Mouse (Mus musculus): Measurements from ENCODE around the gene Ewsr1. TPM values are rescaled to one million over a fixed set of nuclear protein-coding genes. Genes with fewer than 3 reads are reported as not detected.

The Ewsr1 gene
- polyA plus RNA-seq, 1 experiment from 2014 or later, result 231 TPM

- H3K36me3 ChIP-seq (ENCODE audit: control insufficient read depth, insufficient read depth, low read length), result peaks cover 3% of the 10 kb centered on the region; the same call in 1 of the 2 replicates
- H3K27ac ChIP-seq (replicated peaks), result no peak overlapping the region
- DNase-seq (ENCODE audit: low spot score), result no peak
- no peak overlapping the region for H3K9ac ChIP-seq (ENCODE audit: low read length)
- no peak overlapping the region for H3K4me3 ChIP-seq (ENCODE audit: low read depth, low read length)
- H3K27me3 ChIP-seq (ENCODE audit: control insufficient read depth, insufficient read depth, low read length), result peaks cover 8% of the 10 kb centered on the region; the same call in 1 of the 2 replicates
- no peak overlapping the region for H3K4me2 ChIP-seq (replicated peaks; ENCODE audit: low read depth)
- H3K4me1 ChIP-seq (replicated peaks; ENCODE audit: control insufficient read depth, insufficient read depth), result peaks cover 4% of the 10 kb centered on the region; the same call in 1 of the 2 replicates
- 62% methylated on average over 23 of the region's 23 CpGs for WGBS
- TF ChIP-seq EP300 (optimal IDR thresholded peaks at IDR 0.05), result no peak
- no peak for TF ChIP-seq CTCF (IDR thresholded peaks at IDR 0.05; ENCODE audit: low read depth)
- no peaks in the 10 kb centered on the region for H3K9me3 ChIP-seq (ENCODE audit: control insufficient read depth, low read length)
- no peak for ATAC-seq (ENCODE audit: low FRiP score, low TSS enrichment)
Observed at GRCm38 (mm10) chr11:5055945-5056938, 42.8 kb downstream of the Ewsr1 start.

- WGBS, result 53% methylated on average over 6 of the region's 6 CpGs
Observed at GRCm38 (mm10) chr11:5054874-5055273, 44.2 kb downstream of the Ewsr1 start.

GRCm38 (mm10) chr11:5054151-5054550 lies 44.9 kb downstream of the Ewsr1 start:
- Histone ChIP-seq H3K9me3 (ENCODE audit: control insufficient read depth, low read length) (no peaks in the 10 kb centered on the region), H3K9ac (ENCODE audit: low read length) (no peak overlapping the region), H3K36me3 (ENCODE audit: control insufficient read depth, insufficient read depth, low read length) (no peaks in the 10 kb centered on the region), H3K4me2 (replicated peaks; ENCODE audit: low read depth) (no peak overlapping the region), H3K27me3 (ENCODE audit: control insufficient read depth, insufficient read depth, low read length) (peaks cover 6% of the 10 kb centered on the region; the same call in 1 of the 2 replicates), H3K4me3 (ENCODE audit: low read depth, low read length) (no peak overlapping the region), H3K27ac (replicated peaks) (no peak overlapping the region), H3K4me1 (replicated peaks; ENCODE audit: control insufficient read depth, insufficient read depth) (0 out of 2 replicates have a peak, but pooled peaks cover 2% of the 10 kb centered on the region)
- WGBS, result 73% methylated on average over 14 of the region's 14 CpGs
- DNase-seq (ENCODE audit: low spot score) (peak; percentile 69), ATAC-seq (ENCODE audit: low FRiP score, low TSS enrichment) (peak; percentile 83)
- no peak for TF ChIP-seq EP300 (optimal IDR thresholded peaks at IDR 0.05)
- TF ChIP-seq CTCF (IDR thresholded peaks at IDR 0.05; ENCODE audit: low read depth), result no peak

More at GRCm38 (mm10) chr11:5054874-5055273, 44.2 kb downstream of the Ewsr1 start:
- Histone ChIP-seq H3K4me2 (replicated peaks; ENCODE audit: low read depth) (no peak overlapping the region), H3K27ac (replicated peaks) (no peak overlapping the region), H3K9ac (ENCODE audit: low read length) (no peak overlapping the region), H3K36me3 (ENCODE audit: control insufficient read depth, insufficient read depth, low read length) (no peaks in the 10 kb centered on the region), H3K4me3 (ENCODE audit: low read depth, low read length) (no peak overlapping the region), H3K9me3 (ENCODE audit: control insufficient read depth, low read length) (no peaks in the 10 kb centered on the region), H3K27me3 (ENCODE audit: control insufficient read depth, insufficient read depth, low read length) (peaks cover 8% of the 10 kb centered on the region; the same call in 1 of the 2 replicates), H3K4me1 (replicated peaks; ENCODE audit: control insufficient read depth, insufficient read depth) (0 out of 2 replicates have a peak, but pooled peaks cover 2% of the 10 kb centered on the region)
- TF ChIP-seq CTCF (IDR thresholded peaks at IDR 0.05; ENCODE audit: low read depth), result no peak
- TF ChIP-seq EP300 (optimal IDR thresholded peaks at IDR 0.05), result no peak
- DNase-seq (ENCODE audit: low spot score) (no peak), ATAC-seq (ENCODE audit: low FRiP score, low TSS enrichment) (0 out of 2 replicates have a peak, but pooled peaks have one; percentile 4)

- no peaks in the 10 kb centered on the region; the same call in 1 of the 2 replicates for H3K27me3 ChIP-seq (ENCODE audit: control insufficient read depth, insufficient read depth, low read length)
- TF ChIP-seq CTCF (IDR thresholded peaks at IDR 0.05; ENCODE audit: low read depth) (no peak), EP300 (optimal IDR thresholded peaks at IDR 0.05) (no peak)
- H3K4me2 ChIP-seq (replicated peaks; ENCODE audit: low read depth), result no peak overlapping the region
- no peak overlapping the region for H3K27ac ChIP-seq (replicated peaks)
- H3K36me3 ChIP-seq (ENCODE audit: control insufficient read depth, insufficient read depth, low read length), result no peaks in the 10 kb centered on the region
- 62% methylated on average over 10 of the region's 10 CpGs for WGBS
- H3K9ac ChIP-seq (ENCODE audit: low read length), result no peak overlapping the region
- ATAC-seq (ENCODE audit: low FRiP score, low TSS enrichment) (no peak), DNase-seq (ENCODE audit: low spot score) (no peak)
- no peaks in the 10 kb centered on the region for H3K9me3 ChIP-seq (ENCODE audit: control insufficient read depth, low read length)
- H3K4me3 ChIP-seq (ENCODE audit: low read depth, low read length), result no peak overlapping the region
- H3K4me1 ChIP-seq (replicated peaks; ENCODE audit: control insufficient read depth, insufficient read depth), result no peaks in the 10 kb centered on the region
Observed at GRCm38 (mm10) chr11:5052200-5052854, 46.7 kb downstream of the Ewsr1 start.

GRCm38 (mm10) chr11:5051629-5052028 lies 47.4 kb downstream of the Ewsr1 start:
- no peak for ATAC-seq (ENCODE audit: low FRiP score, low TSS enrichment)
- TF ChIP-seq EP300 (optimal IDR thresholded peaks at IDR 0.05), result no peak
- TF ChIP-seq CTCF (IDR thresholded peaks at IDR 0.05; ENCODE audit: low read depth), result no peak

More at GRCm38 (mm10) chr11:5051629-5052028, 47.4 kb downstream of the Ewsr1 start:
- H3K36me3 ChIP-seq (ENCODE audit: control insufficient read depth, insufficient read depth, low read length), result no peaks in the 10 kb centered on the region
- no peak for DNase-seq (ENCODE audit: low spot score)
- no peaks in the 10 kb centered on the region for H3K9me3 ChIP-seq (ENCODE audit: control insufficient read depth, low read length)
- no peak overlapping the region for H3K27ac ChIP-seq (replicated peaks)
- no peaks in the 10 kb centered on the region for H3K27me3 ChIP-seq (ENCODE audit: control insufficient read depth, insufficient read depth, low read length)
- H3K4me3 ChIP-seq (ENCODE audit: low read depth, low read length), result no peak overlapping the region
- no peak overlapping the region for H3K4me2 ChIP-seq (replicated peaks; ENCODE audit: low read depth)
- H3K4me1 ChIP-seq (replicated peaks; ENCODE audit: control insufficient read depth, insufficient read depth), result no peaks in the 10 kb centered on the region
- WGBS, result 84% methylated on average over 10 of the region's 10 CpGs
- no peak overlapping the region for H3K9ac ChIP-seq (ENCODE audit: low read length)

Data from stomach, postnatal 0 days (tissue).